Mouse (Mus musculus): ENCODE data around the gene Bhlhe41. TPM values are rescaled to one million over a fixed set of nuclear protein-coding genes. Genes with fewer than 3 reads are reported as not detected.
A peak's percentile ranks its signal among the peaks of the same experiment; 100 is the strongest.

Gene Bhlhe41
- polyA plus RNA-seq, 1 experiment: 2.7 TPM

DNA sequence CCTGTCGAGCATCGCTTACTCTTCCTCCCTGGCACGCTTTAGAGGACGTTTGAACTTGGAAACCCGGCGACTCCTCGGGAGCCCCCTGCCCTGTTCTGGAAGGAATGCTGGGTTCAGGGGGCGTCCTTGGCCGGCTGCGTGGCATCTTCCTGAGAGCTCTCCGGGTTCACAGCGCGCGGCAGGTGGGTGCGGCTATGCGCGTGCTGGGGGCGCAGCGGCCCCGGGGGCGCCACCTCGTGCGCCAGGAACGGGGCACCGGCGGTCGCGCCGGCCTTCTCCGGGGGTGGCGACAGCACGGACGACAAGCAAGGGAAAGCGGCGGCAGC lies 2.7 kb downstream of the Bhlhe41 start:
- Histone ChIP-seq H3K4me1 (ENCODE audit: control insufficient read depth, insufficient read depth, insufficient read length, low read length) (peaks cover 6% of the 10 kb centered on the region; the same call in 1 of the 2 replicates), H3K27ac (ENCODE audit: insufficient read depth, low read depth, low read length) (no peak overlapping the region), H3K4me3 (ENCODE audit: low read depth, low read length) (peak overlapping the region; percentile 61), H3K27me3 (ENCODE audit: control insufficient read depth, insufficient read depth, low read length) (peaks cover 29% of the 10 kb centered on the region), H3K36me3 (ENCODE audit: control insufficient read depth, insufficient read depth, low read length) (no peaks in the 10 kb centered on the region)
- WGBS: 2% methylated on average over 35 of the region's 35 CpGs
- no peak for TF ChIP-seq POLR2A (IDR thresholded peaks at IDR 0.05; ENCODE audit: low read depth, low read length)

DNA sequence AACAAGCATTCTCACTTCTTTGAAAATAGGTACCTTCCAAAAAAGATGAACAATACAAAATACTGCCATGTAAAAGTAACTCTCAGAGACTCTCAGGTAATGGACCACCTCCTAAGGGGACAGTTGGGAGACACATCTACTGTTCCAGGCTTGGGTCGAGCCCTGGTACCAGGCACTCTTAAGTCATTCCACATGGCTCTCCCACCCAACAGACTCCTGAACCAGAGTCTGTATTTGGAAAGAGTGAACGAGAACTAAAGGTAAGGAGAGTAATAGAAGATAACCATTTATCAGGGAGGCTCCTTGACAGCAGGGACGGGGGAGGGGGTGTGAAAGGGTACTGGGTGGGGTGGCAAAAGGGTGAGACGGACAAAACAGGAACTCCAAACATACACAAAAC lies 3.0 kb downstream of the Bhlhe41 start:
- WGBS: 32% methylated on average over 4 of the region's 4 CpGs
- Histone ChIP-seq H3K4me3 (ENCODE audit: low read depth, low read length) (peak overlapping the region; percentile 61), H3K36me3 (ENCODE audit: control insufficient read depth, insufficient read depth, low read length) (no peaks in the 10 kb centered on the region), H3K4me1 (ENCODE audit: control insufficient read depth, insufficient read depth, insufficient read length, low read length) (peaks cover 6% of the 10 kb centered on the region; the same call in 1 of the 2 replicates), H3K27ac (ENCODE audit: insufficient read depth, low read depth, low read length) (no peak overlapping the region), H3K27me3 (ENCODE audit: control insufficient read depth, insufficient read depth, low read length) (peaks cover 29% of the 10 kb centered on the region)
- no peak for TF ChIP-seq CTCF (IDR thresholded peaks at IDR 0.05; ENCODE audit: extremely low read depth, insufficient read length, insufficient replicate concordance, low read depth, low read length)
- no peak for TF ChIP-seq POLR2A (IDR thresholded peaks at IDR 0.05; ENCODE audit: low read depth, low read length)

DNA sequence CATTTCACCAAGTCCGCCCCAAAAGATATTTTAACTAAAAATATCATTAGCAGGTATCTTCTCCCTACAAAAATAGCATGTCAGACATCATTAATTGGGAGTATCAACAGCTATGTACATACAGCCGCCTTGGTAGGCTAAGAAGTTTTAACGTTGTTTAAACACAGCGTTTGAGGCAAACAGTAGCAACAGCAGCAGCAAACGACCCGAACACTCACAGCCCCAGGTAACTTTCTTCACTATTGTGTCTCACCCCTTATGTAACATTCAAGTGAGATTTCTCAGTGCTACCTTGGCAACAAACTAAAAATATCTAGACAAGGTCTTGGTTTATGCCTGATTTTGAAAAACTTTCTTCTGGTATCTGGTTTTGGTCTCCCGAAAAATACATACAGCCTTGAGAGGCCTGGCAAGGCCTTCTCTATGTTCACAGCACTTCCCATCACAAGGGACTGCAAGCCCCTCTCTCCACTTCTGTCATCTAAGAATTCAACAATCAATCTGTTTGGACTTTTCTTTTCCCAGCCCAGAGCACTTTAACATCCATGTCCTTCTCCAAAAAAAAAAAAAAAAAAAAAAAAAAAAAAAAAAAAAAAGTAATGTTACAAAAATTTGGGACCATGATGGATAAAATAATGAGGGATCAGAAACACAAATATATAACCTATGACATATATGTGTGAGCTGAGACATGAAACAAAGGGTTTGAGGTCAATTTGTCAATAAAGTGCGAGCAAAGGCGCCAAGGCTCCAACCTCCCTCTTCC lies 3.7 kb downstream of the Bhlhe41 start:
- no peak overlapping the region for H3K27ac ChIP-seq (ENCODE audit: insufficient read depth, low read depth, low read length)
- H3K4me1 ChIP-seq (ENCODE audit: control insufficient read depth, insufficient read depth, insufficient read length, low read length): peaks cover 6% of the 10 kb centered on the region; the same call in 1 of the 2 replicates
- peaks cover 29% of the 10 kb centered on the region for H3K27me3 ChIP-seq (ENCODE audit: control insufficient read depth, insufficient read depth, low read length)
- TF ChIP-seq POLR2A (IDR thresholded peaks at IDR 0.05; ENCODE audit: low read depth, low read length) (no peak), CTCF (IDR thresholded peaks at IDR 0.05; ENCODE audit: extremely low read depth, insufficient read length, insufficient replicate concordance, low read depth, low read length) (no peak)
- 75% methylated on average over 9 of the region's 9 CpGs for WGBS
- H3K4me3 ChIP-seq (ENCODE audit: low read depth, low read length): peak overlapping the region; percentile 18; the same call in 1 of the 2 replicates
- H3K36me3 ChIP-seq (ENCODE audit: control insufficient read depth, insufficient read depth, low read length): no peaks in the 10 kb centered on the region

DNA sequence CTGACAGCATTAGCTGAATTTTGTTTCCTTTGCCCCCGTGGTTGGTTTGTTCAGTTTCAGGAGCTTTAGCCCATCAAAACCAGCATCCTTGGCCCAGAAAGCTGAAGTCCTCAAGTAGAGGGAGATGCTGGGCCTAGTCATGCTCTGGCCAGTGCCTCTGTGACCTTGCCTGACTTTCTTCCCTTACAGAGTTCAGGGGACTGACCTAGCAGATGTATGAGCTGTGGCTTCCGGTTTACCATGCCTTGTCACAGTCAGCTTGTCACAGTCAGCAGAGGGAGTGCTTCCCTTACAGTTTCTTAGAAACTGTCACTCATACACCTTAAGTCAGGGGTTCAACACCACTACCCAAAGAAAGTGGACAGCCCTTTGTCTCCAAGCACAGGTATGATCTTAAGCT lies 5.0 kb downstream of the Bhlhe41 start:
- no peak overlapping the region for H3K27ac ChIP-seq (ENCODE audit: insufficient read depth, low read depth, low read length)
- no peaks in the 10 kb centered on the region for H3K36me3 ChIP-seq (ENCODE audit: control insufficient read depth, insufficient read depth, low read length)
- H3K4me1 ChIP-seq (ENCODE audit: control insufficient read depth, insufficient read depth, insufficient read length, low read length): no peaks in the 10 kb centered on the region
- TF ChIP-seq POLR2A (IDR thresholded peaks at IDR 0.05; ENCODE audit: low read depth, low read length): no peak
- TF ChIP-seq CTCF (IDR thresholded peaks at IDR 0.05; ENCODE audit: extremely low read depth, insufficient read length, insufficient replicate concordance, low read depth, low read length): no peak
- H3K4me3 ChIP-seq (ENCODE audit: low read depth, low read length): no peak overlapping the region
- 57% methylated on average over 2 of the region's 2 CpGs for WGBS
- H3K27me3 ChIP-seq (ENCODE audit: control insufficient read depth, insufficient read depth, low read length): peaks cover 18% of the 10 kb centered on the region

DNA sequence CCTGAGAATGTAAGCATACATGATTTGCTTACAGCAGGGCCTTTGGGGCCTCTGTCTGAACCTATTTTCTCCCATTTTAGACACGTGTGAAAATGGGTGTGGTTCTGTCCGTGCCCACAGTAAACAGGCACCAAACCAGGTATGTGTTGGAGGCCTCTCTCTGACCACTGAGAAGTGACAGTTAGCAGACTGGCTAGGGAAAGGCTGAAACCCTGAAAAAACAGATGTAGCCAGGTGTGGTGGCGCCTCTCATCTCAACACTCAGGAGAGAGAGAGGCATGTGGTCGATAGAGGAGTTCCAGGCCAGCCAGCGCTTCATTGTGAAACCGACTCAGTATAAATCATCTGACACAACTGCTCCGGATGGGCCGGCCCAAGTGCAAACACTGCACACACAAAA lies 6.9 kb downstream of the Bhlhe41 start:
- H3K27ac ChIP-seq (ENCODE audit: insufficient read depth, low read depth, low read length): no peak overlapping the region
- WGBS: 51% methylated on average over 8 of the region's 8 CpGs
- H3K27me3 ChIP-seq (ENCODE audit: control insufficient read depth, insufficient read depth, low read length): peaks cover 10% of the 10 kb centered on the region; the same call in 1 of the 2 replicates
- no peak overlapping the region for H3K4me3 ChIP-seq (ENCODE audit: low read depth, low read length)
- TF ChIP-seq POLR2A (IDR thresholded peaks at IDR 0.05; ENCODE audit: low read depth, low read length): no peak
- no peak for TF ChIP-seq CTCF (IDR thresholded peaks at IDR 0.05; ENCODE audit: extremely low read depth, insufficient read length, insufficient replicate concordance, low read depth, low read length)
- H3K36me3 ChIP-seq (ENCODE audit: control insufficient read depth, insufficient read depth, low read length): no peaks in the 10 kb centered on the region
- H3K4me1 ChIP-seq (ENCODE audit: control insufficient read depth, insufficient read depth, insufficient read length, low read length): no peaks in the 10 kb centered on the region

DNA sequence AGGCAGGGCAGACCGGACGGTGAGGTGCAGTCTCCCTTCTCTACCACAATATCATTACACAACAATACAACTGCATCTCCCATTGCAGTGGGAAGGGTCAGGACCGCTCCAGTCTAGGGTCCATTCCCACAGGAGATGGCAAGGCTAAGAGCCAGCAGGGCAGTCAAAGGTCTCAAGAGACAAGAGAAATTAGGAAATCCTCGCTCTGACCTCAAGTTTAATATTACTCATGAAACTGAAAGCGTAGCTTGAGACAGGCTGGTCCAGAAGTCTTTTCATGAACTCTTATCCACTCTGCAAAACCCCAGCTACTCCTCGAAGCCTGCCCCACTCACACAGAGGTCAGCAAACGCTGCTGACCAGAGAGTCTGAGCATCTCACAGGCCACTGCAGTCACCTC lies 7.9 kb downstream of the Bhlhe41 start:
- no peak for TF ChIP-seq POLR2A (IDR thresholded peaks at IDR 0.05; ENCODE audit: low read depth, low read length)
- TF ChIP-seq CTCF (IDR thresholded peaks at IDR 0.05; ENCODE audit: extremely low read depth, insufficient read length, insufficient replicate concordance, low read depth, low read length): no peak
- H3K4me1 ChIP-seq (ENCODE audit: control insufficient read depth, insufficient read depth, insufficient read length, low read length): no peaks in the 10 kb centered on the region
- no peaks in the 10 kb centered on the region for H3K36me3 ChIP-seq (ENCODE audit: control insufficient read depth, insufficient read depth, low read length)
- no peak overlapping the region for H3K4me3 ChIP-seq (ENCODE audit: low read depth, low read length)
- no peak overlapping the region for H3K27ac ChIP-seq (ENCODE audit: insufficient read depth, low read depth, low read length)
- 72% methylated on average over 7 of the region's 7 CpGs for WGBS
- H3K27me3 ChIP-seq (ENCODE audit: control insufficient read depth, insufficient read depth, low read length): peaks cover 2% of the 10 kb centered on the region; the same call in 1 of the 2 replicates

DNA sequence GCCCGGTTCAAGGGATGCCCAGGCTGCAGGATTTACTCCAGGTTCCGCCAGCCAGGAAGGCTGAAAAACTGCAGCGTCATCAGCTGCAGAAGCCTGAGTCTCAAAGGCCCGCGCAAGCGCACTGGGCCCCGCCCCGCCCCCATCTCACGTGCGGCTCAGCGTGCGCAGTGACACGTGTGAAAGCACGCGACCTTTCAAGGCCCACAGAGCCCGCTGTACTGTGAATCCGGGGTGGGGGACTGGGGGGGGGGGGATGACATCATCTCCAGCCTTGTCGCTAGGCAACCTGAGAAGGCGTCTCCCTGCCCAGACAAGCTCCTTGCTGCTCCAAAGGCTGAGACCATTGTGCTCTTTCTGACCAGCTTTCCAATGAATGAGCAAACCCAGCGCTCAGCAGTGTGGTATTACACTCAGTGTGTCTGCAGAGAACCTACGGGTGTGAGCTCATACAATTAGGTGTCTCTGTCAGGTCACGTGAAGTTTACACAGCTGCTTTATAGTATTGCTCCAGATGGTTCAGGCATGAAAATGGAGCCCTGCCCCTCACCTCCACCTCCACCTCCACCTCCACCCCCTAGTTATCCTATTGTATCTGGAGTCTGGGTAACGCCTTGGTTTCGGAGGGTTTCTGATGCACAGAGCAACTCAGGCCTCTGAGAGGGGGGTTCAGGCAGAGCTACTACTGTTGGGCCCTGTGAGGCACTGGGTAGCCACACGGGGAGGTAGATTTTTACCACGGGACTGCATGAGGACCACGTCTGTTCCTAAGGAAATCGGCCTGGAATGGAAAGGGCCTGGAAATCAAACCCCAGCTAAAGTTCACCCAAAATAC lies 9.4 kb downstream of the Bhlhe41 start:
- no peak overlapping the region for H3K4me3 ChIP-seq (ENCODE audit: low read depth, low read length)
- WGBS: 11% methylated on average over 28 of the region's 28 CpGs

More for the DNA sequence above, 9.4 kb downstream of the Bhlhe41 start:
- Histone ChIP-seq H3K4me1 (ENCODE audit: control insufficient read depth, insufficient read depth, insufficient read length, low read length) (no peaks in the 10 kb centered on the region), H3K27ac (ENCODE audit: insufficient read depth, low read depth, low read length) (no peak overlapping the region), H3K27me3 (ENCODE audit: control insufficient read depth, insufficient read depth, low read length) (no peaks in the 10 kb centered on the region), H3K36me3 (ENCODE audit: control insufficient read depth, insufficient read depth, low read length) (no peaks in the 10 kb centered on the region)
- TF ChIP-seq POLR2A (IDR thresholded peaks at IDR 0.05; ENCODE audit: low read depth, low read length) (no peak), CTCF (IDR thresholded peaks at IDR 0.05; ENCODE audit: extremely low read depth, insufficient read length, insufficient replicate concordance, low read depth, low read length) (no peak)

Data from small intestine, adult 2 months (tissue).